Mouse (Mus musculus) gastrocnemius, postnatal 10 days (tissue): ENCODE measurements around the gene Ankdd1b. TPM values are rescaled to one million over a fixed set of nuclear protein-coding genes. Genes with fewer than 3 reads are reported as not detected.
A peak's percentile ranks its signal among the peaks of the same experiment; 100 is the strongest.

ENCODE experiments used
- DNase-seq: peaks from one replicate; pipeline ENCODE4 v3.0.0; 2021; ENCODE audit warnings: mixed read lengths
- total RNA-seq, 2 experiments: library from RNA; stranded (reverse); gene quantifications; 2 replicates each; pipeline ENCODE4 v1.2.3; 2021

Ankdd1b gene
- total RNA-seq, 2 experiments from 2014 or later: 0.29 to 0.31 TPM

GRCm38 (mm10) chr13:96407040-96407439, 64.0 kb downstream of the Ankdd1b start:
- DNase-seq: peak; percentile 15

GRCm38 (mm10) chr13:96405518-96405917, 65.5 kb downstream of the Ankdd1b start:
- DNase-seq: no peak

GRCm38 (mm10) chr13:96401251-96401650, 69.7 kb downstream of the Ankdd1b start:
- DNase-seq: no peak

GRCm38 (mm10) chr13:96389301-96389700, 81.7 kb downstream of the Ankdd1b start:
- no peak for DNase-seq

GRCm38 (mm10) chr13:96388042-96388888, 82.7 kb downstream of the Ankdd1b start, which contains the start of gene Poc5:
Poc5 (plus strand) TSS chr13:96388294.
- DNase-seq: peak; percentile 94

- DNase-seq: no peak
These were observed 93.1 kb downstream of the Ankdd1b start for GRCm38 (mm10) chr13:96377883-96378282.

GRCm38 (mm10) chr13:96376871-96377270, 94.1 kb downstream of the Ankdd1b start:
- DNase-seq: peak; percentile 54

- DNase-seq: no peak
These were observed 95.5 kb downstream of the Ankdd1b start for GRCm38 (mm10) chr13:96375519-96375918.

Other genes starting within 250 kb of the Ankdd1b start
- 10 to 100 TPM in 1 of 2 experiments, 1 to 10 TPM in 1; 7.4 to 10.8 TPM for gene Poc5, start 82.9 kb downstream of the Ankdd1b start, total RNA-seq
- not detected for gene Gm17622, start 19.5 kb upstream of the Ankdd1b start, total RNA-seq
- gene Polk, start 71.4 kb upstream of the Ankdd1b start, total RNA-seq: 1 to 10 TPM; 2.9 to 6.1 TPM
- 10 to 100 TPM; 30.3 to 36.5 TPM for gene Col4a3bp, start 71.4 kb upstream of the Ankdd1b start, total RNA-seq
- gene Hmgcr, start 199.7 kb upstream of the Ankdd1b start, total RNA-seq: 10 to 100 TPM; 19.4 to 20.1 TPM